Mouse (Mus musculus) spleen, adult 2 months (tissue): ENCODE results near the gene P2ry14. TPM values are rescaled to one million over a fixed set of nuclear protein-coding genes. Genes with fewer than 3 reads are reported as not detected.
A peak's percentile ranks its signal among the peaks of the same experiment; 100 is the strongest.
"Not testable (repeated sequence)": the region's sequence is repeated elsewhere in the genome, so short reads cannot be mapped to it uniquely, and the experiment has no call there.

ENCODE experiments used
- DNase-seq, 2 experiments: peaks; one replicate each; pipeline versions ENCODE4 v3.0.0 to v3.0.0-alpha.2; 2012 to 2021; ENCODE audit warnings: low spot score in 2 of 2, low read depth in 1 of 2
- H3K27ac ChIP-seq: fragments of 200-500 bp; 2 replicates; pipeline ENCODE4 v1.5.1; 2012; ENCODE audit warnings: low read length, inconsistent platforms; ENCODE audit not compliant: insufficient read depth
- H3K27me3 ChIP-seq: fragments of 200-500 bp; 2 replicates; pipeline ENCODE4 v1.6.1; 2012; ENCODE audit warnings: mild to moderate bottlenecking, moderate library complexity, low read length, inconsistent platforms; ENCODE audit not compliant: control insufficient read depth, insufficient read depth
- H3K36me3 ChIP-seq: fragments of 200-500 bp; 2 replicates; pipeline ENCODE4 v1.6.1; 2012; ENCODE audit warnings: mild to moderate bottlenecking, low read length, inconsistent platforms; ENCODE audit not compliant: control insufficient read depth, insufficient read depth
- H3K4me1 ChIP-seq: fragments of 200-500 bp; 2 replicates; pipeline ENCODE4 v1.6.1; 2011; ENCODE audit warnings: inconsistent platforms; ENCODE audit not compliant: control insufficient read depth, insufficient read depth, insufficient read length
- H3K4me3 ChIP-seq: fragments of 200-500 bp; 2 replicates; pipeline ENCODE4 v1.5.1; 2011; ENCODE audit warnings: mild to moderate bottlenecking, inconsistent platforms; ENCODE audit not compliant: insufficient read depth, insufficient read length; ENCODE audit errors: extremely low read depth
- CTCF ChIP-seq: fragments of 200-500 bp; IDR thresholded peaks from 2 replicates; pipeline ENCODE4 v1.5.1; 2011; ENCODE audit warnings: mild to moderate bottlenecking, inconsistent platforms; ENCODE audit not compliant: insufficient read depth, insufficient read length, insufficient replicate concordance; ENCODE audit errors: extremely low read depth
- POLR2A ChIP-seq: fragments of 200-500 bp; IDR thresholded peaks from 2 replicates; pipeline ENCODE4 v1.6.1; 2011; ENCODE audit warnings: low read depth, low read length, inconsistent platforms
- WGBS: fragments of 180-500 bp; shearing (Covaris S2); methylation state at CpG from one replicate; pipeline ENCODE4 v1.1.7; 2018; 5-methylcytosine and 5-hydroxymethylcytosine counted together
- polyA plus RNA-seq: library from polyadenylated mRNA; depleted of rRNA; stranded (reverse); fragments of >200 nt; gene quantifications from 2 replicates; pipeline ENCODE4 v1.2.3, GENCODE M21; 2012

Gene P2ry14
- polyA plus RNA-seq, 1 experiment = 9.5 TPM

- no peak for TF ChIP-seq POLR2A
- no peak for TF ChIP-seq CTCF
- Histone ChIP-seq H3K4me1 (peaks cover 8% of the 10 kb centered on the region), H3K36me3 (no peaks in the 10 kb centered on the region), H3K4me3 (no peak overlapping the region), H3K27ac (no peak overlapping the region), H3K27me3 (no peaks in the 10 kb centered on the region)
- DNase-seq = no peak
- 87% methylated on average over 3 of the region's 3 CpGs for WGBS
Measured at GRCm38 (mm10) chr3:59111944-59112343, 41.5 kb downstream of the P2ry14 start.

GRCm38 (mm10) chr3:59109834-59110233, 43.6 kb downstream of the P2ry14 start:
- not testable (repeated sequence) for H3K36me3 ChIP-seq, DNase-seq, H3K4me3 ChIP-seq, H3K27me3 ChIP-seq, H3K27ac ChIP-seq, H3K4me1 ChIP-seq
- WGBS = 91% methylated on average over 3 of the region's 3 CpGs

- no peak overlapping the region for H3K4me3 ChIP-seq
- WGBS = 94% methylated on average over 4 of the region's 4 CpGs
- H3K4me1 ChIP-seq = no peaks in the 10 kb centered on the region; the same call in 1 of the 2 replicates
- H3K36me3 ChIP-seq = no peaks in the 10 kb centered on the region
- DNase-seq = no peak
- H3K27me3 ChIP-seq = no peaks in the 10 kb centered on the region
- TF ChIP-seq CTCF (no peak), POLR2A (no peak)
- H3K27ac ChIP-seq = no peak overlapping the region
Measured at GRCm38 (mm10) chr3:59107439-59107838, 46.0 kb downstream of the P2ry14 start.

- no peak overlapping the region for H3K4me3 ChIP-seq
- TF ChIP-seq POLR2A = no peak
- TF ChIP-seq CTCF = no peak
- WGBS = 55% methylated on average over 4 of the region's 4 CpGs
Measured at GRCm38 (mm10) chr3:59104462-59104861, 49.0 kb downstream of the P2ry14 start.

GRCm38 (mm10) chr3:59102146-59102545, 51.3 kb downstream of the P2ry14 start:
- Histone ChIP-seq H3K4me3 (no peak overlapping the region), H3K27ac (peak overlapping the region; percentile 63), H3K4me1 (peaks cover 7% of the 10 kb centered on the region; the same call in 1 of the 2 replicates), H3K27me3 (no peaks in the 10 kb centered on the region), H3K36me3 (peaks cover 3% of the 10 kb centered on the region)
- TF ChIP-seq CTCF (no peak), POLR2A (no peak)
- no peak for DNase-seq
- 75% methylated on average over 2 of the region's 2 CpGs for WGBS

More at GRCm38 (mm10) chr3:59104462-59104861, 49.0 kb downstream of the P2ry14 start:
- Histone ChIP-seq H3K4me1 (peaks cover 6% of the 10 kb centered on the region; the same call in 1 of the 2 replicates), H3K27ac (no peak overlapping the region), H3K36me3 (no peaks in the 10 kb centered on the region), H3K27me3 (no peaks in the 10 kb centered on the region)
- DNase-seq = no peak

GRCm38 (mm10) chr3:59101218-59101986, 52.0 kb downstream of the P2ry14 start, which contains the start of gene Gpr171:
Gpr171 (minus strand) TSS chr3:59101821.
- Histone ChIP-seq H3K36me3 (peaks cover 3% of the 10 kb centered on the region), H3K27me3 (no peaks in the 10 kb centered on the region), H3K4me1 (peaks cover 7% of the 10 kb centered on the region; the same call in 1 of the 2 replicates), H3K27ac (peak within 1 kb of the TSS; percentile 98), H3K4me3 (peak within 1 kb of the TSS; percentile 68)
- 11% methylated on average over 6 of the region's 6 CpGs for WGBS
- peak; percentile 48 to 73 for DNase-seq
- TF ChIP-seq POLR2A (peak; percentile 31; the same call in 1 of the 2 replicates), CTCF (no peak)

GRCm38 (mm10) chr3:59098540-59098939, 54.9 kb downstream of the P2ry14 start:
- 25% methylated on average over 10 of the region's 10 CpGs for WGBS
- Histone ChIP-seq H3K4me1 (peaks cover 7% of the 10 kb centered on the region; the same call in 1 of the 2 replicates), H3K27me3 (no peaks in the 10 kb centered on the region), H3K27ac (no peak overlapping the region), H3K36me3 (peaks cover 3% of the 10 kb centered on the region), H3K4me3 (no peak overlapping the region)
- DNase-seq = no peak
- TF ChIP-seq CTCF = no peak
- no peak for TF ChIP-seq POLR2A
